Mouse (Mus musculus) activated CD4-positive, CD25-positive, alpha-beta regulatory T cell, adult 4 months (primary cell): ENCODE results near the gene Pde4d. TPM values are rescaled to one million over a fixed set of nuclear protein-coding genes. Genes with fewer than 3 reads are reported as not detected.

Experiments
- ATAC-seq: one replicate; pipeline ENCODE4 v1.8.0; 2017
- polyA plus RNA-seq, 2 experiments: library from polyadenylated mRNA; unstranded; fragments of 100-300 nt; shearing (Covaris generic); gene quantifications; one replicate each; pipeline ENCODE4 v1.2.1; 2017

The Pde4d gene
- polyA plus RNA-seq, 2 experiments from 2014 or later = 7.3 to 7.6 TPM

DNA sequence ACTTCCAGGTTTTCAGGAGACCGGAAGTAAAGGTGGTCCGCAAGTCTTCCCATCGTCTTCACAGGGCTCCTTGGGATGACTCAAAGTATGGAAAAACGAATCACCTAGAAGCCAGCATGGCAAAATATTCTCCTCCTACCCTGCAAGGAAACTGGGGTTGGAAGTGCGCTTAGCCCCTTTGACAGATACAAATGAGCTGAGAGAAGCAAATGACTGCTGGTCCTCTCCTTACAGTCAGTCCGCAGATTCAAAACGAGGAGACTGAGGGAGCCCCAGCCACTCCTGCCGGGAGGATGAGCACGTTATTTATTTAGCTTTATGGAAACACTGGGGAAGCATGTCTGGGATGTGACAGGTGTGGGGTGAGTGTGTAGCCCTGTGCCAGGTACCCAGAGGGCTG is 1344.2 kb downstream of the Pde4d start:
- no peak for ATAC-seq

DNA sequence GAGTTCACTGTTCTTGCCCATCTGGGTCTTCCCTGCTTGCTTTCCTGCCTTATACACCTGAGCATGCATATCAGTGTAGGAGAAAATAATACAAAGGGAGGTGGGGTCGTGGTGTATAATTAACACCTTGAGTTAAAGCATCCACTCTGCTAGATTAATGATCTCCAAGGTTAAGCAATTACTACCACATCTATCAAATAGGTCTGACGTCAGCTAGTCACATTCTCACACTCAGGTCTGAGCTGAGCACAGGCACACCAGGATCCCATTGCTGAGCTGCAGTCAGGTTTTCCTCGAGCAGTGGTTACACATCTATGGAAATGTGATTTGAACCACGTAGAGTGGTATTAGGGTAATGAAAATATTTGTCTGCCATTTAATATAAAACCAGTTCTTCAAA is 1348.9 kb downstream of the Pde4d start:
- no peak for ATAC-seq

DNA sequence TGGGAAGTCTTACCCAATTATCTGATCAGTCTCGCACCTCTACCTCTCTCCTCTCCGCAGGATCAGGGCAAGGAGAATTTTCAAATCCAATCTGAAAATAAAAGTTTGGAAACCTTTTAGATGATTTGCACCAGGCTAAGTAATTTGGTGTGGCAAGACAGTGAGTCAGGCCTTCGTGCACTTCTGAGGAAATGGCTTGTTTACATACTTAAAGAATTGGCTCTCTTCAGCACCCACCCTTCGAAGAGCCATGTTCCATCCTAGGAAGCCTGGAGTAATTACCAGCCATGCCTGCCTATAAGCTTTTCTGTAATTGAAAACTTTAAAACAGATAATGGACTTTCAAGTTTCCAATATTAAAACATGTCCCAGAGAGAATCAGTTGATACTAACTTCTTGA is 1352.5 kb downstream of the Pde4d start:
- ATAC-seq = no peak

DNA sequence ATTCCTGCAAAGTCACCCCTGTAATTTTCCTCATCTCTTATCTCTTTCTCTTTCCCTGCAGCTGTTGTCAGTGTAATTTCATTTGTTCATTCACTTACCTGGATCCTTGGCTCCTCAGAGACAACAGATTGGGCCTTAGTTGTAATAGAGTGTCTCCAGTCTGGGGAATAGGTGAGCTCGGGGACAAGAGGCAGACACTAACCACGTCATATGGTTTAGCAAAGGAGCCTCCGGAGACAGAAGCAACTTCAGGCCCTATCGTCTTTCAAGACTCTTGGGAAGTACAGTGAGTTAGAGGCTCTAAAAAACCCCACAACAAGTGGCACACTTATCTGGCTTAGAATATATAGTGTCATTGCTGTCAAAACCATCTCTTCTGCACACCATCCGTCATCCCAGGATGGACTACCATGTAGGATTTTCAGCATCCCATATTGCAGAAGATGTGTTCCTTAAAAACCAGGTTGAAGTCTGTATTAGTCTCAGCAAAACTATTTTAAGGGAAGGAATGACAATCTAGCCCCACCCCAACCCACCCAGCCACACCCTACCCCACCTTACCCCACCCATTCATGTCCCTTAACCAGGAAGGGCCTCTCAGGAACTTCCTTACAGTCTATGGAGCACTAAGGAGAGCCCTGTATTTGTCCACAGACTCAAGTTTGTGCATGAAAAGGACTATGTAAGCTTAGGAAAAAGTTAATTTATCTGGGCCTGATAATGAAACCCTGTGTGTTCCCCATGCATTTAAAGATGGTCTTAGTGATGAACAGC is 1356.6 kb downstream of the Pde4d start:
- no peak for ATAC-seq

DNA sequence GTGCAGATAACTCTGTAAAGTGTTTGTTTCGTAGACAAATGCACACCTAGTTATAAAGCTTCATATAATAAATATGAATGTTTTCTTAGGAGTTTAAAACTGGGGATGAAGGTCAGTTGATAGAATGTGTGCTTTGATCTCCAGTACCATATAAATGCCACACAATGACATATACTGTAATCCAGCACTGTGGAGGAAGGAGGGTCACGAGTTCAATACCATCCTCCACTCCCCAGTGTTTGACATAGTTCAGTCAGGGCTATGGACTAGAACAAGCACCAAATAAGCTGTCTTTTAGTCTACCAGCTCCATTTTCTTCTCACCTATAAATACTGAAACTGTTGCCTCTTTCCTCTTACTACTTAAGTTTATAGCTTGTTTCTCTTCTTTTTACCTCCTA is 1357.3 kb downstream of the Pde4d start:
- no peak for ATAC-seq

DNA sequence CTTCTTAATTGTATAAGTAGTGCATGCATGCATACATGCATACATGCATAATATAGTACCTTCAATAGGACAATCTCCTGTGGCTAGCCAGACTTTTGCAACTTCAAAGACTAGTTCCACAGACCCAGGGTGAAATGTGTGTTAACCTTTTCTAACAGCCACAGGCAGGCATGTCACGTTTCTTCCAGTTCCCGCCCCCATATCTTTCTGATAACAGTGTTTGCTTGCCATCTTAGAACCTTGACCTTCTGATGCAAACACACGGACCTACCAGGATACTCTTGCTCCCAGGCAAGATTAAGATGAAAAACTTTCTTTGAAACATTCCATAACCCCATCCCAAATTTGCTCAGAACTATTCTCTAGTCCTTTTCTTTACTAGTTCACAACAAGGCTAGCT is 1357.7 kb downstream of the Pde4d start:
- ATAC-seq = no peak

DNA sequence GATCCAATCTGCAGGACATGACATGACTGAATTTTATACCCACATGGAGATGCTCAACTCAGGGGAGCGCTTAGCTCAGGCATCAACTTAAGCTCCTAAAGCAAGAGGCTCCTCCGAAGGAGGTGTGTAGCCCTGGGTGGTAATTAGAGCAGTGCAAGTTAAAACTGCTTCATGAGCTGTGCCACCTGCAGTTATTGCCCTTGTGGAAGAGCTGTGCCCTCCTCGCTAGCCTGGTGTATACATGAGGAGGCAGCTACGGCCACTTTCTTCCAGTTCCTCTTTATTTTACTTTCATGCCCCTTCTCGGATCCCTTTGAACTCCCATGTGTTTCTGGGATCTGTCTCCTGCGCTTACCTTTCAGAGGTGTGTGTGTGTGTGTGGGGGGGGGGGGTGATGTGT is 1358.3 kb downstream of the Pde4d start:
- no peak for ATAC-seq

DNA sequence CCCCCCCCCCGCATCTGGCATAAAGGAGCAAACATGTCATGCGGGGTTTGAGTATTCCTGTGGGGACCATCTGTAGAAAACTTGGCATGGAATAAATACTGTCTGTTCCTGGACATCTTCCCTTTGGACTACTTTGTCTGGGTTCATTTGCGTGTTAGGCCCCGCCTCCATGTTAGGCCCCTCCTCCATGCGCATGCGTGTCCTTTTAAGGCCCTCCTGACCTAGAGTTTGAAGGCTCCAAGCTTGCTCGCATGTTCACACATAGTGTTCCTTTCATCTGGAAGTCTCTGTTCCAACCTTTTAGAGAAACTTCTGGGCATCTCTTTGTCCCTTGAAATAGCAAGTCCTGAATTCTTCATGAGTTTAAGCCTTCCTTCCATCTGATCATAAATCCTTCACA is 1359.2 kb downstream of the Pde4d start:
- no peak for ATAC-seq

DNA sequence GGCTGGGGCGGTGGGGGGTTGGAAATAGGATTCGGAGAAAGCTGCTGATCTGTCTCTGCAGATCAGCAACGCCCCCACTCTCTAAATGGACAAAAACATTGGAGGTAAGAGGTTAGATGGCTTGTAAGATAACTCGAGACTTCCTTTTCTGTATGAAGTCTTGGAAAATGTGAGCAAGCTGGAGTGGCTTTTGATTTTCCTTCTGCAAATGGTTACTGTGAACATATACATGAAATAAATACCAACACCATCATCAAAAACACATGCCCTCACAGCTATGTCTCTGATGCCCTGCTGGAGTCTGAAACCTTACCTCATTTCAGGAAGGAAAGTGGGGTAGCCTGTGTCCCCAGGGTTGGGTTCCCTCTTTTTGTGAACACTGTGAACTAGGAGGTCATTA is 1359.9 kb downstream of the Pde4d start:
- ATAC-seq = no peak

DNA sequence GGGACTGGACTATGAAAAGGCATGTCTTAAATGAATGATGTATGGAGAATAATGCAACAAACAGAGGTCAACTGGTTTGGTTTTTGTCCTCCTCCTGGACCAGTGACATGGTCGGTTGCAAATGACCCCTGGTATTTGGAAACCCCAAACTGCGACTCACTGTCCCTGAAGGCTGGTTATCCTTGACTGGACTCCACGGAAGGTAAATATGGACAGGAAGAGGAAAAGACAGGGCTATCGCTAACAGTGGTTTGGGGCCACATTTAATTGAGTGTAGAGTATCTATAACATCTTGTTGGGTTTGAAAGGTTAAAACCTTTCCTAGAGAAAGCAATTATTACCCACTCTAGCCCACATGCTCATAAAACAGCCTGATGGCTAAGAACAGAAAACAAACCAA is 1364.2 kb downstream of the Pde4d start:
- ATAC-seq = no peak

DNA sequence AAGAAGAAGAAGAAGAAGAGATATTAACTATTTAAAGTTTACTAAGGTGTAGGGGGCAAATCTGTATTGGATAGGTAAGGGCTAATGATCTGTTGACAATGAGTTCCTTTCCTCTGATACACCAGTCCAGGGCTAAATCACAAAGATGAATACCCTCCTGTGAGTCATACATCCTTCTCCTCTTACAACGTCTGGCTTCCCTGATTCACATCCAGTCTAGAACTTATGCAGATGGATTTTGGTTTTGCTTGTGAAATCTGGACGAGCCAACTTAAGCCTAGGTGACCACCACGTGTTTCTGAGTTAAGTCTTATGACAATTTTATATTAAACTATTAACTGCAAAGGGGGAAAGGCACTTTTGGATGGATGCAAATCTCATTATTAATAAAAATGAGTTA is 1369.3 kb downstream of the Pde4d start:
- ATAC-seq = no peak

DNA sequence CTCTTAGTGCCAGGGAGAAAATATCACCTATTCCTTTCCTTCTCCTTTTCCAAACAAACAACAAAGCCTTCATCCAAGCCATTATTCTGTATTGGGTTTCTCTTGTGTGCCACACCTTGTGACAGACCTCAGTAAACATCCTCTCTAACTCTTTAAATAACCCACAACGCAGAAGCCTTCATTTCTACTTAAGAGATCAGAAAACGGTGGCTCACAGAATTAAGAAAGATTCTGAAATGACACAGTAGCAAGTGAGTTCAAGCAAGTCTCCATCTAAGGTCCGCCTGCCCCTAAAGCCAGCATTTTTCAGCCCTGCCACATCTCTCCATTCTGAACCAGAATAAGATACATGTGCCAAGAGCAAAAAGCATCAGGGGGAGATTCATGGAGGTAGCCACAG is 1370.4 kb downstream of the Pde4d start:
- no peak for ATAC-seq

DNA sequence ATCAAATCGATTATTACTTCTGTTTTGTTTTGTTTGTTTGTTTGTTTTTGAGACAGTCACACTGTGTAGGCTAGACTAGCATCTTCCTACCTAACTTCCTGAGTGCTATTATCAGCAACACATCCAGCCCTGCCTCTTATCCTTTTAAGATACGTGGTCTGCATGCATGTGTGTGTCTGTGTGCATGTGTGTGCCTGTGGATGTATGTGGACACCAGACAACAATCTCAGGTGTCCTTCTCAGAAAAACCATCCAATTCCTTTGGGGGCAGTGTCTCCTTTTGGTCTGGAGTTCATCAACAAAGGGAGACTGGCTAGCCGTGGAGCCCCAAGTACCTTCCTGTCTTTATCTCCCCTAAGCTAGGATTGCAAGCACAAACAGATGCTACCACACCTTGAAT is 1371.1 kb downstream of the Pde4d start:
- ATAC-seq = no peak

DNA sequence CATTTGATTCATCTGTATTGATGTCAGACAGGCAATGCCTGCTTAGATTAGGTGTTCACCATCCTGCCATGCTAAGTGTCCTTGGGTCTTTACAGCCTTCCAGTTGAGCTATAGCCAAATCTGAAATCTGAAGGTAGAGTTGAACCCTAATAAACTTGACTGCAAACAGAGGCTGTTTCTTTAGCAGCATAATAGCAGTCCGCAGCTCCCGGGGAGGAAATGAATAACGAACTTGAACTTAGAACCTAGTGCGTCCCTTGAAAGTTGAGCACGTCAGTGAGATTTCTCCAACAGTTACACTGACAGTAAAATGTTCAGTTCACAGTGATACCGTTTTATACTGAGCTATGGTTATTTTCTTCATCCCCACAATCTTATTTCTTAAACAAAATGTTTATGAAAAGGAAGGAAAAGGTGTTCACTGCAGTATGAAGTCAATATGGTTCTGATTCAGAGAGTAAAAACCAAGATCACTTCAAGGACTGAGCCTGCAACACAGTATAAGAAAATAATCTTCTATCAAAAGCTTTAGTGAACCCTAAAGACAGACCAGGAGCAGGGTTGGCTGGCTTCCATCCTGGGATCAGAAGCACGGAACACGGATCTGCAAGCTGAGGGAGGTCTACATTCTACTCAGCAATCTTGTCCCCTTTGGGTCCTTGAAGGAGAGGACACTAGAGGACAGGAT is 1372.1 kb downstream of the Pde4d start:
- peak; percentile 19 for ATAC-seq

DNA sequence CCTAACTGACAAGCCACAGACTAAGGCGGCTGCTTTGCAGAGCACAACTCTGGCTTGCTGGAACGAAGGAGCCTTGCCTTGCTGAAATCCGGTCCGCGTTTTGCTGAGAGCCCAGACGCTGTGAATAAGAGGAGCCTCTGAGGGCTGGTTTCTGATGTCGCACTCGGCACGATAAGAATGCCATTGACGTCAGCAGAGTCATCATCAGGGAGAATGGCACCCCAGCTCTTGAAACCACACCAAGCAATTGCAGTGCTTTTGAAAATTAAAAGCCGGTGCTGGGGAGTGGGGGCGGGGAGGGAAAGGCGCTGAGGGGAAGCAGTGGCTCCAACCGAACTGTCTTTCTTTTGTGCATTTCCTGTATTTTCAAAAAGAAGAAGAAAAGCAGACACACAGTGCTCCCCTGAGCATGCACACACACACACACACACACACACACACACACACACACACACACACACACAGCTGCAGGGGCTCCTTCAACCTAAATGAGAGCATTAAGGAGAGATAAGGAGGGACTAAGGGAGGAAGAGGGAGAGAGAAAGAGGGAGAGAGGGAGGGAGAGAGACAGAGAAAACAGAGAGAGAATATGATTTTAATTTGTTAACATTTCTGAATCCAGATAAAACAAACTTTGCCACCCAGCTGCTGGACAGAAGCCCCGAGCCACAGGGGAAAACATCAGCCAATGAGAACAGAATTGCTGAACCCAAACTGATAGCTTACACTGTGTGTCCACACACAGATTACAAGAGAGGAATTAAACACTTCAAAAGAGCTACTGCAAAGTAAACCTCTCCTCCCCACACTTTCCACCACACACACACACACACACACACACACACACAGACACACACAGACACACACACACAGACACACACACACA is 1372.9 kb downstream of the Pde4d start:
- peak; percentile 96 for ATAC-seq

DNA sequence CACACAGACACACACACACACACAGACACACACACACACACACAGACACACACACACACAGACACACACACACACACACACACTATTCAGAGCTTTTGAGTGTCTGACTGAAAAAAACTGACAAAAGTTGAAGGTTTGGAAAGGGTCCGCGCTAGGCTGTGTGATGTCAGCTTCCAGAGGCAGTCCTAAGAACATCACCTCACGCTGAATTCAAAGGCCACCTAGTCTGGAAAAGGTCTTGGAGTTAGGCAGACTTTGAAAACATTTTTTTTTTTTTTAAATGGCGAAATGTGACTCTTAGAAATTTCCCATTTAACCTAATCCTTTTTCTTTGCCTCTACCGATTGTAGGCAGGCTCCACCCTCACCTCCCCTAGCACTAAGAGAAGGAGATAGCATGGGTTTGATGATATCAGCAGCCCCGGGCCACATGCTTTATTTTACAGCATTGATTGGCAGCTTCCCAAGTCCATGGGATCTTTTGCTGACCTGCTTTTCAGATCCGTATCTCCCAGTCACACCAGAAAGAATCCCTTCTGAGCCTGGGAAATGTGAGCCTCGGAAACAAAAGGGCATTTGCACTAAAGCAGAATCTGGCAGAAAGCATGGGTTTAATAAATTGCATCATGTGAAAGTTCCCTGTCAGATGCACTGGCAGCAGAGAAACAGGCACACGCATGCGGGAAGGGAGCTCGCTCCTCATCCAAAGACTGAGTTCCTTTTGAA is 1373.7 kb downstream of the Pde4d start:
- ATAC-seq = no peak

DNA sequence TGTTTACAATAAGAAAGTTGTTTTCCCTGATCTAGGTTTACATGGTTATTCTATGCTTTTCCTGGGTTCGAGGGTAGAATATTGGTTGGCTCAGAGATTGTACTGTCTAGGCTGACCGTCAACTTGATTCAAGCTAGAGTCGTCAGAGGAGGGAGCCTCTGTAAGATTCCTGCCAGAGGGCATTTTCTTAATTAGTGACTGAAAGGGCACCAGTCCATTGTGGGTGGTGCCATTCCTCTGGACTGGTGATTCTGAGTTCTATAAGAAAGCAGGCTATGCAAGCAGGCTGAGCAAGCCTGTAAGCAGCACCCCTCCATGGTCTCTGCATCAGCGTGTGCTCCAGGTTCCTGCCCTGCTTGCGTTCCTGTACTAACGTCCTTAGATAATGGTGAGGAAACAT is 1376.1 kb downstream of the Pde4d start:
- no peak for ATAC-seq

DNA sequence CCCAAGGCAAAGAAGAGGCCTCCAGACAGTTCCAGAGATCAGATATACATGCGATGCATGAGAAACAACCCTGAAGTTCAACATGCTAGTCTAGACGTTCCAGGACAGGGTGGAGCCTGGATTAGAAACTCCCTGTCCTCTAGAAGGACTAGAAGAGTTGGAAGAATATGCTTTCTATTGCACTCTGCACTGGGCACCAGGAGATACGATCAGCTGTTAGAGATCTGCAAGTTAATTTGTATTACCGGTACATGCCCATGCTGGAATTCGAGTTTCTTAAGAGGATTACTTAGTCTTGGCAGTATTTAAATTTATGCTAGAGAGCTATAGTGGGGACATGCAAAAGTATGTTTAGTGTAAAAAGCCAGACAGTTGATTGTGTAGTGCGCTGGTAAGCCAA is 1377.6 kb downstream of the Pde4d start:
- ATAC-seq = no peak

DNA sequence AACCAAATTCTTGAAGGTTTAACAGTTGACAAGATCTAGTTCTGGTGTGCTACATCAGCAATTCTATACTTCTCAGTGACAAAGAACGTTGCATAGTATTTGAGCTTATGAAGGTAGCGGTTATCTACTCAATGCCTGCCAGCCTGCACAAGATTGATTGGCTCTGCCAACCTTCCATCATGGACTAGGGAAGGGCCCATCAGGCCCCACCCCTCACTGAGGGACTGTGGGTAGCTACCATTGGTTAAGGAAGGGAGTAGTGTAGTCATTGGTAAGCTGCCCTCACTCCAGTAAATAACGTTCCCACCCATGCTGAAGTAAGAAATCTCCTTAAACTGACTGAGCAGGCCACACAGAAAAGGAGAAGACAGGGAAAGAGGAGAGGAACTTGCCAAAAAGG is 1378.2 kb downstream of the Pde4d start:
- no peak for ATAC-seq

DNA sequence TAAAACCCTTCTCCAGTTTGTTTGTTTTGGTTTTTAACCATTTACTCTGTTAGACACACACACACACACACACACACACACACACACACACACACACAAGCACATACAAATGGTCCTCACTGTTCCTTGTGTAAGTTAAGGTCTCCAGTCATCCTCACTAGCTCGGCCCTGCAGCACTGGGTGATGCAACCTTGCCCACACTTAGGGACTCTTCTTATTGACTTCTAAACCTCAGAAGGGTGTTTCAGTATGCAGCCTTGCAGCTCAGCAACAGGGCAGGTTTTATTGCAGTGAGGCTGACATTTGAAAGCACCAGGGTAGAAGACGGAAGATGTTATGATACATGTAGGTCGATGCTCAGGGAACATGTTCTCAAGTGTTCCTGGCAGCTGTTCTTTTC is 1379.7 kb downstream of the Pde4d start:
- no peak for ATAC-seq

DNA sequence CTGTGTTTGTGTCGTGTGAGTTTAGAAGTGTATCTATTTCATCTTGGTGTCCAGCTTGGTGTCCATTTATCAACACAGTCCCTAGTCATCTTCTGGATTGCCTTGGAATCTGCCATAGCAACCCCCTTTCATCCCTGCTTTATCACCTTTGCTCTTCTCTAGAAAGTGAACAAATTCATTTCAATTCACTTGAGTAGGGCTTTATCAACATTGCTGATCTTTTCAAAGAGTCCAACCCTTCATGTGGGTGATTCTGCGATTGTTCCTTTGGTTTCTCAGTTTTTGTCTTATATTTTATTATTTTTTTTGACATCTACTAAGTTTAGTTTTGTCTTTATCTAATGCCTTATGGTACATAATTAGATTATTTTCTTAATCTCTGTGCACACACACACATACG is 1385.2 kb downstream of the Pde4d start:
- ATAC-seq = no peak

DNA sequence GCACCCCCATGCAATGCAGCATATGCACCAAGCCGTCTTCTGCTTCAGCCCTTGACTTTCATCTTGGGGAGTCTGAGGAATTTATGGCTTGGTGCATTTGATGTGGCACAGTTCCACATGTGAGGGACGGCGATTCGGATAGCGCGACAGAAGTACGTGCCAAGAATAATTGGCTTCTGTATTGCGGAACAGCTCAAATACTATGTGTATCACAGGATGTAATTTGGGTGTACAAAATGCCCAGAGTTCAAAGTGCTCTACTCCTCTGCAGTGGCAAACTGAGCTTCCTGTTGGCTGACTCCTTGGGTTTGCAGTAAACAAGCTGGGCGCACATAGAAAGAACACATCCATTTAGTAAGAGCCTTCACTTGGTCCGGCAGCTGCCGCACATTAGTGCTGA is 1387.7 kb downstream of the Pde4d start:
- ATAC-seq = peak; percentile 99

DNA sequence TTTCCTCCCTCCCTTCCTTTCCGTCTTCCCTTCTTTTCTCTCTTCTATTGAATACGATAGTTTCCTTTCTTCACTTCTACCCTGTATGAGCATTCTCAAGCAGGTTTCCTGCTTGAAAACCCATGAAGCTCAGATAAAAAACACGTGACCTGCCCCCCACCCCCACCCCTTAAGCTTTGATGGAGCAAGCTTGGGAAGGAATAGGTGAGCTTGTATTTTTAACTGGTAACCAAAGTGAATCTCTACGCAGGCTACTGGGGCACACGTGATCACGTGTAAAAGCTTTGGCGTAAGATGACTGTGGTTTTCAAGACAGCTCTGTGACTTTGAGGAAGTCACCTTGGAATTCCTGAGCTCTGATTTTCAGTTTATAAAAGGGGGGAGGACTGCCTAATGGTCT is 1388.2 kb downstream of the Pde4d start:
- peak; percentile 19 for ATAC-seq
